Mouse (Mus musculus) monocyte, adult 2 months (primary cell): ENCODE measurements around the gene Gm13102.
"Not testable (repeated sequence)": the region's sequence is repeated elsewhere in the genome, so short reads cannot be mapped to it uniquely, and the experiment has no call there.

Source experiments
- DNase-seq, 2 experiments: peaks; one replicate each; pipeline ENCODE4 v3.0.0; 2022; ENCODE audit warnings: low spot score in 2 of 2, low read depth in 1 of 2

Gene Gm13102

GRCm38 (mm10) chr4:144106174-144106573 lies at the start of gene Gm13102:
Gene Gm13102 (plus strand): TSS chr4:144106474.
- DNase-seq: not testable (repeated sequence)

DNA sequence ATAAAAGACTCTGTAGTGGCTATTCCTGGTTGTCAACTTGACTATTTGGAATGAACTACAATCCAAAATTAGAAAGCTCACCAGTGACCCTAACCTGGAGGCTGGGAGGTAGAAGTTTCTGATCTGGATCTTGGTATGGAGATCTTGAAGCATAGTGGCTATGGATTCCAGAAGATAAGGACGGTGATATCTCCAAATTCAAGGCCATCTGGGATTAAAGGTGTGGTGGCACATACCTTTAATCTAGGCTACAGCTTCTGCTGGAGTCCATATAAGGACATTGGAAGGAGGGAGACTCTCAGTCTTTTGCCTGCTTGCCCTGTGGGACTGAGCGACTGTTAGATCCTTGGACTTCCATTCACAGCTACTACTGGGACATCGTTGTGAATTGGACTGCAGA lies 47.4 kb upstream of the Gm13102 start, which contains the start of gene Pramel4:
Gene Pramel4 (plus strand): TSS at position 301 of the 400 bp plus-strand sequence.
- not testable (repeated sequence) for DNase-seq
